Mouse (Mus musculus) left cerebral cortex, postnatal 10 days (tissue): ENCODE measurements at regions not wholly inside any gene's neighbourhood (a gene's known extent, or its start where the extent isn't known, plus 50 kb on each side); places are given as distances from the start of the nearest gene placed in this dataset.

Experiments used
- DNase-seq, 2 experiments: peaks; one replicate each; pipeline ENCODE4 v3.0.0; 2021 to 2022; ENCODE audit warnings: low spot score in 2 of 2, mixed read lengths in 1 of 2; ENCODE audit errors: extremely low spot score in 1 of 2
- intact Hi-C: fragments of 180-260 bp; cut with DNase I; formaldehyde crosslinking; loops from one replicate; pipeline ENCODE4 v1.15.1; 2025

DNA sequence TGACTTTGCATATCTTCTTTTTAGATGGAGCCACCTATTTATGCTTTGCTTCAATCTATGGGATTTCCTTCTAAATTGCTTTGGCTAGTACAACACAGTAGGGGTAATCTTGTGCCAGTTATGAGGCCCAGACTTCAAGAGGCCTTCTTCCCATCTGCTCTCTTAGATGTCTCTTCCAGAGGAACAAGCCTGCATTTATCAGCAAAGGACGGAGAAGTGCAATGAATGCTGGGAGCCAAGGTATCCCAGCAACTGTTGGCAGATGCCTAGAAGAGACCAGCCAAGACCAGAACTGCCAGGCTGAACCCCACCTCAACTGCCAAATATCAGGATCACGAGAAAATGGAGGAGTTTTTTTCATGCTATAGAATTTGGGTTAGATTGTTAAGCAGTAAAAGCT is 209.2 kb downstream of the Ascl1 start:
- DNase-seq: no peak
- intact Hi-C loops: no loop called here
